Mouse (Mus musculus): Measurements from ENCODE around the gene Mtmr6. TPM values are rescaled to one million over a fixed set of nuclear protein-coding genes. Genes with fewer than 3 reads are reported as not detected.
"Not testable (repeated sequence)": the region's sequence is repeated elsewhere in the genome, so short reads cannot be mapped to it uniquely, and the experiment has no call there.

Gene Mtmr6
- polyA plus RNA-seq, 1 experiment from 2014 or later = 58.1 TPM

DNA sequence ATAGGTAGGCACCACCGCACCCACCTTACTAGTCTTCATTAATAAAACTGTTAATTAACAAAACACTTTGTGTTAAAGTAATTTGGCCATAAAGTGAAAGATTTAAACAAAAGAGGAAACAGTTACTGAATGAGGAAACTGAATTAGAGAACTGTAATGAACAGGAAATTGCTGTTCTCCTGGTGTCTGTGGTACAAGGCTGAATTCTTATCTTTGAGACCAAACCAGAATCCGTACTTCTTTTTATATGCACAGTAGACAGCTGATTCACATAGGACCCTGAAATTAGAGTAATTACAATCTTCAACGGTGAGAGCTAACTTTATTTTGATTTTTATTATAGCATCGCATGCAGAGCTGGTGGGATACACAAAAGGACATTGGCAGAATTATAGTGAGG is 25.3 kb downstream of the Mtmr6 start:
- ATAC-seq = no peak
- ChIA-PET CTCF (interaction anchor here (2.5 kb wide), 1 partner anchor 10 kb away, joined by 8 read pairs; no protein-coding TSS in a partner anchor), POLR2A (no interaction called here)
- no peaks in the 10 kb centered on the region for H3K27me3 ChIP-seq
- no peak for TF ChIP-seq CTCF (IDR thresholded peaks at IDR 0.05)
- DNase-seq (ENCODE audit: low read depth, low spot score) = no peak
- in situ Hi-C loops (cut with MboI; ENCODE audit: low pct_unique_long_range_greater_than_20kb) = no loop called here

- no peaks in the 10 kb centered on the region for H3K27me3 ChIP-seq
- POLR2A ChIA-PET = no interaction called here
- DNase-seq (ENCODE audit: low read depth, low spot score) (no peak), ATAC-seq (no peak)
- in situ Hi-C loops (cut with MboI; ENCODE audit: low pct_unique_long_range_greater_than_20kb) = no loop called here
- TF ChIP-seq CTCF (IDR thresholded peaks at IDR 0.05) = no peak
- CTCF ChIA-PET = interaction anchor here (1.3 to 2.0 kb wide), 2 partner anchors 21 to 33 kb away, joined by 3 to 5 read pairs; no protein-coding TSS in a partner anchor
Observed at GRCm38 (mm10) chr14:60295531-60295930, 30.5 kb downstream of the Mtmr6 start.

- POLR2A ChIA-PET = no interaction called here
- CTCF ChIA-PET = interaction anchor here (1.3 to 1.7 kb wide), 2 partner anchors 9 to 65 kb away, joined by 3 to 8 read pairs; no protein-coding TSS in a partner anchor
- no peak for TF ChIP-seq CTCF (IDR thresholded peaks at IDR 0.05)
- no peak for ATAC-seq
- no peaks in the 10 kb centered on the region for H3K27me3 ChIP-seq
- no peak for DNase-seq (ENCODE audit: low read depth, low spot score)
- in situ Hi-C loops (cut with MboI; ENCODE audit: low pct_unique_long_range_greater_than_20kb) = no loop called here
Observed at GRCm38 (mm10) chr14:60300224-60300991, 35.4 kb downstream of the Mtmr6 start.

DNA sequence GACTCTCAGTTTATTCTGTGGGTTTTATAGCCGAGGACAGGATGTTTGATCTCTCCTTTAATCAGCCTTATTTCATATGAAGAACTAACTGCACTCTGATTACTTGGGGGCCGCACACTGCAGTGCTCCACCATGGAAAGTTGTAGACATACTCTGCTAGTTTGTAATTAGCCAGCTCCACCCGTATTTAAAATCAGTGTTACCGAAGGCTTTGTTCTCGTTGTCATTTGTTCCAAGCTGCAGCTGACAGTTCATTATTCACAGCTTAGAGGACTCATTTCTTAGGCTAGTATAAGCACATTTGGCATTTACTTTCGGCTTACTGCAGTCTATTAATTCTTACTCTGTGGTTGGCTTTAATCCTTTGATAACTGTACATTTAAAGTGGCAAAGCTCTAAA is 36.0 kb downstream of the Mtmr6 start:
- no peak for ATAC-seq
- in situ Hi-C loops (cut with MboI; ENCODE audit: low pct_unique_long_range_greater_than_20kb) = no loop called here
- no peak for TF ChIP-seq CTCF (IDR thresholded peaks at IDR 0.05)
- DNase-seq (ENCODE audit: low read depth, low spot score) = no peak
- ChIA-PET POLR2A (no interaction called here), CTCF (interaction anchor here (1.1 to 1.7 kb wide), 4 partner anchors 9 to 65 kb away, joined by 3 to 8 read pairs (median 3); no protein-coding TSS in a partner anchor)
- H3K27me3 ChIP-seq = no peaks in the 10 kb centered on the region

GRCm38 (mm10) chr14:60302441-60302840 is 37.4 kb downstream of the Mtmr6 start:
- H3K27me3 ChIP-seq = no peaks in the 10 kb centered on the region
- CTCF ChIA-PET = no interaction called here
- ATAC-seq (no peak), DNase-seq (ENCODE audit: low read depth, low spot score) (no peak)
- POLR2A ChIA-PET = interaction anchor here (0.6 kb wide), 1 partner anchor 414 kb away, joined by 3 read pairs; no protein-coding TSS in a partner anchor
- no peak for TF ChIP-seq CTCF (IDR thresholded peaks at IDR 0.05)
- in situ Hi-C loops (cut with MboI; ENCODE audit: low pct_unique_long_range_greater_than_20kb) = no loop called here

- in situ Hi-C loops (cut with MboI; ENCODE audit: low pct_unique_long_range_greater_than_20kb) = no loop called here
- POLR2A ChIA-PET = interaction anchor here (0.7 kb wide), 1 partner anchor 65 kb away, joined by 3 read pairs; no protein-coding TSS in a partner anchor
- no peak for DNase-seq (ENCODE audit: low read depth, low spot score)
- ATAC-seq = no peak
- CTCF ChIA-PET = no interaction called here
- no peak for TF ChIP-seq CTCF (IDR thresholded peaks at IDR 0.05)
- H3K27me3 ChIP-seq = no peaks in the 10 kb centered on the region
Observed at GRCm38 (mm10) chr14:60304441-60305220, 39.6 kb downstream of the Mtmr6 start.

- no peak for ATAC-seq
- CTCF ChIA-PET = no interaction called here
- peak; percentile 17 for TF ChIP-seq CTCF (IDR thresholded peaks at IDR 0.05)
- H3K27me3 ChIP-seq = peaks cover 8% of the 10 kb centered on the region
- DNase-seq (ENCODE audit: low read depth, low spot score) = no peak
- POLR2A ChIA-PET = no interaction called here
- in situ Hi-C loops (cut with MboI; ENCODE audit: low pct_unique_long_range_greater_than_20kb) = no loop called here
Observed at GRCm38 (mm10) chr14:60308113-60308512, 43.1 kb downstream of the Mtmr6 start.

DNA sequence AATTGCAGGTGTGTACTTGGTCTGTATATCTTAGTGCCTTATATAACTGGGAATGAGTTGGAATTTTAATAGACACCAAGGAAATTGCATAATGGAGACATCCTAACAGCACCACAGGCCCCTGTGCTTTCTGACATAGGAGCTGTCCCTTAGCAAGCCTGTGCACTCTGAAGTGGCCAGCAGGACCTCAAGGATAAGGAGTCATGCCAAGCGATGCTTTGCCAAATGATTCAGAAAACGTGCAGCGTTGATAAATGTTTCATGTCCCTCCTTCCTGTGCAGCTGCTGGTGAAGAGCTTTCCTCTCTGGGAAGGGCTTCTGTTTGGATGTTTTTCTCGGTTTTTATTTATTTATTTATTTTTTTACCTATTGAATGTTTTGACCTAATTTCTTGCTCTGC is 45.7 kb downstream of the Mtmr6 start:
- ChIA-PET CTCF (no interaction called here), POLR2A (interaction anchor here (0.9 kb wide), 2 partner anchors 23 to 133 kb away, joined by 3 to 4 read pairs; no protein-coding TSS in a partner anchor)
- DNase-seq (ENCODE audit: low read depth, low spot score) = no peak
- in situ Hi-C loops (cut with MboI; ENCODE audit: low pct_unique_long_range_greater_than_20kb) = no loop called here
- peaks cover 12% of the 10 kb centered on the region for H3K27me3 ChIP-seq
- no peak for ATAC-seq
- no peak for TF ChIP-seq CTCF (IDR thresholded peaks at IDR 0.05)

DNA sequence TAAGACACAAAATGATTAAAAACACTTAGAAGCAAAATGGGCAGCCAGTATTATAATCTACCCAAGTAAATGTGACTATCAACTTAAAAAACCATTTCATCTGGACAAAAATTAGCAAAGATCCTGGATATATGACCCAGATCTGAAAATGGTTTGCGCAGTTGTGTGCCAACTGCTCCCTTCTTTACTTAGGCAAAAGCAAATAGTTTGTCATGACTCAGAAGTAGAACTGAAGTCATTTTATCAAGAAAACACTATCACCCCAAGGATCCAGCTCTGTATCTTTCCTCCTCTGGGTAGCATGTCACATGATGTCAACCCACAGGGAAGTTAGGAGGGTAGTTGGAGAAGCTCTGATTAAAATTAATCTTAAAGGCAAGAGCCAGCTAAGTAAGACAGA is 54.2 kb downstream of the Mtmr6 start:
- TF ChIP-seq CTCF (IDR thresholded peaks at IDR 0.05) = no peak
- in situ Hi-C loops (cut with MboI; ENCODE audit: low pct_unique_long_range_greater_than_20kb) = no loop called here
- POLR2A ChIA-PET = no interaction called here
- CTCF ChIA-PET = no interaction called here
- DNase-seq (ENCODE audit: low read depth, low spot score) (no peak), ATAC-seq (no peak)
- peaks cover 5% of the 10 kb centered on the region for H3K27me3 ChIP-seq

DNA sequence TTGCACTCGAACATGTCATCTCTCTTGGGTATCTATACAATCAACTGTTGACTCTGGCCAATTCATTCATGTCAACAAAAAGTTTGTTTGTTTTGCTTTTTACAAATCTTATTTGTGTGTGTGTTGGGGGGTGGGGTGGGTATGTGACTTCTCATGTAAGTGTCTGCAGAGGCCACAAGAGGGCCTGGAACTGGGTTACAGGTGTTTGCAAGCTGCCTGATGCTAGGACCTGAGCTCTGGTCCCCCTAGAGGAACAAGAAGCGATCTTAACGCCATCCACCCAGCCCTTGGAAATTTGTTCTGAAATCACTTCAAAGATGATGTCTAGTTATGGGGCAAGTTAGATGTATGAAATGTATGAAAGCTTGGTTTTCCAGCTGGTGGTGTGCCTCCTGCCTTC is 55.8 kb downstream of the Mtmr6 start:
- ATAC-seq = no peak
- no peak for TF ChIP-seq CTCF (IDR thresholded peaks at IDR 0.05)
- H3K27me3 ChIP-seq = peaks cover 5% of the 10 kb centered on the region
- no peak for DNase-seq (ENCODE audit: low read depth, low spot score)
- CTCF ChIA-PET = no interaction called here
- in situ Hi-C loops (cut with MboI; ENCODE audit: low pct_unique_long_range_greater_than_20kb) = no loop called here
- POLR2A ChIA-PET = interaction anchor here (0.6 kb wide), 1 partner anchor 827 kb away, joined by 4 read pairs; no protein-coding TSS in a partner anchor

- ATAC-seq; DNase-seq (ENCODE audit: low read depth, low spot score); POLR2A ChIA-PET; in situ Hi-C loops (cut with MboI; ENCODE audit: low pct_unique_long_range_greater_than_20kb); CTCF ChIA-PET: not testable (repeated sequence)
- peaks cover 27% of the 10 kb centered on the region for H3K27me3 ChIP-seq
Observed at GRCm38 (mm10) chr14:60340001-60340400, 75.0 kb downstream of the Mtmr6 start.
